17 mouse cellular contexts compared by ENCODE assay signal in the genomic region with DNA sequence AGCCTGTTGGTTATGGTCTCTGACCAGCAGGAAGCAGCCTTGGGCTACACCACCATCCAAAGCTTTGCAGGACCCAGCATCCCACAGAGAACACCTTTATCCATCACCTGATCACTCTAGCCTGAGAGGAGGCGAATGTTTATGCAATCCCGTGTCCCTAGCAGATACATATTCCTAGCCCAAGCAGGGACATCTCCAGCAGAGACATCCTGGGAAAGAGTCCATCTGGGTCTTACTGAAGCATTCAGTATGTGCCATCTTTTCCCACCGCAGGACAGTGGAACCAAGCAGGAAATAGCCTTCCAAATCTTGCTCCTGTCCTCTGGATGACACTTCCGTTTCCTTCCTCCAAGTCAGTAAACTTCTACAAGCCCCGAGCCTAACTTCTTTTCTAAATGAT.
DNase-seq lines count a peak whose midpoint lies in the region; ATAC-seq and TF ChIP-seq lines count a peak whose summit lies in the region.
"Had no signal": no experiment of that assay in that cellular context is flagged by ENCODE, and none has a peak within 500 bp of the region (broad histone marks: within the 10 kb centered on the region; RNA-seq: fewer than 3 reads in every experiment).

No protein-coding gene starts in this region.

- TF ChIP-seq EP300 in heart, postnatal 0 days (IDR thresholded peaks at IDR 0.05; ENCODE audit: low read depth) = no peak
- no peak for TF ChIP-seq EP300 in stomach, postnatal 0 days (optimal IDR thresholded peaks at IDR 0.05)

- no peaks in the 10 kb centered on the region for H3K27me3 ChIP-seq in heart, postnatal 0 days (ENCODE audit: control insufficient read depth, insufficient read depth, low read length)
- H3K27me3 ChIP-seq in liver, adult 2 months (ENCODE audit: control insufficient read depth, insufficient read depth, low read length) = no peaks in the 10 kb centered on the region
- no peaks in the 10 kb centered on the region for H3K27me3 ChIP-seq in liver, embryonic 11.5 days (replicated peaks; ENCODE audit: control insufficient read depth, insufficient read depth, low read length)
- H3K27me3 ChIP-seq in stomach, postnatal 0 days (ENCODE audit: control insufficient read depth, insufficient read depth, low read length) = no peaks in the 10 kb centered on the region
- H3K27me3 ChIP-seq: forebrain, embryonic 13.5 days had no signal

- no peak for TF ChIP-seq POLR2A in liver, adult 2 months (IDR thresholded peaks at IDR 0.05; ENCODE audit: extremely low read depth, insufficient read depth, low read length)

- H3K4me1 ChIP-seq in heart, postnatal 0 days (ENCODE audit: control insufficient read depth, insufficient read depth) = peaks cover 36% of the 10 kb centered on the region
- peaks cover 7% of the 10 kb centered on the region for H3K4me1 ChIP-seq in liver, adult 2 months (ENCODE audit: control insufficient read depth, insufficient read depth, low read length)
- peaks cover 14% of the 10 kb centered on the region for H3K4me1 ChIP-seq in liver, embryonic 11.5 days (replicated peaks; ENCODE audit: control insufficient read depth, insufficient read depth, low read length)
- H3K4me1 ChIP-seq in stomach, postnatal 0 days (replicated peaks; ENCODE audit: control insufficient read depth, insufficient read depth) = no peaks in the 10 kb centered on the region; the same call in 1 of the 2 replicates

- H3K9ac ChIP-seq in heart, postnatal 0 days (replicated peaks; ENCODE audit: low read depth, low read length) = no peak overlapping the region
- no peak overlapping the region for H3K9ac ChIP-seq in liver, adult 2 months (ENCODE audit: low read depth, low read length)
- H3K9ac ChIP-seq in liver, embryonic 11.5 days (ENCODE audit: low read depth, low read length) = no peak overlapping the region
- no peak overlapping the region for H3K9ac ChIP-seq in stomach, postnatal 0 days (ENCODE audit: low read length)
- H3K9ac ChIP-seq: forebrain, embryonic 13.5 days; hindbrain, embryonic 14.5 days had no signal

- no peak for DNase-seq in cerebellum, postnatal 36 days
- no peak for DNase-seq in heart, postnatal 0 days (ENCODE audit: low spot score)
- no peak for DNase-seq in heart, postnatal 14 days
- DNase-seq in liver, adult 2 months (ENCODE audit: extremely low read depth, low read depth, low spot score) = no peak
- no peak for DNase-seq in liver, embryonic 11.5 days (ENCODE audit: low spot score)
- DNase-seq in stomach, postnatal 0 days (ENCODE audit: low spot score) = no peak
- DNase-seq: adrenal gland, postnatal 10 days; B cell, adult 2 months; cerebellum, adult 18-20 months; heart, adult 18-20 months had no signal

- intact Hi-C loops in heart, postnatal 14 days (cut with DNase I) = loop anchor here (5.0 kb wide), 1 partner anchor 51 kb away; no protein-coding TSS in a partner anchor

- WGBS in heart, postnatal 0 days = 70% methylated on average over 5 of the region's 5 CpGs
- 73% methylated on average over 5 of the region's 5 CpGs for WGBS in liver, adult 2 months
- 69% methylated on average over 5 of the region's 5 CpGs for WGBS in liver, embryonic 11.5 days
- WGBS in stomach, postnatal 0 days = 66% methylated on average over 5 of the region's 5 CpGs

- no peak overlapping the region for H3K27ac ChIP-seq in heart, postnatal 0 days (ENCODE audit: low read depth)
- H3K27ac ChIP-seq in liver, adult 2 months (replicated peaks; ENCODE audit: insufficient read depth, low read depth, low read length) = 0 out of 2 replicates have a peak overlapping the region, but pooled peaks have one; percentile 12
- no peak overlapping the region for H3K27ac ChIP-seq in liver, embryonic 11.5 days (ENCODE audit: low read depth, low read length)
- H3K27ac ChIP-seq in stomach, postnatal 0 days (replicated peaks) = no peak overlapping the region
- H3K27ac ChIP-seq: embryonic facial prominence, embryonic 10.5 days; forebrain, embryonic 13.5 days; heart, embryonic 10.5 days; hindbrain, embryonic 10.5 days; hindbrain, embryonic 14.5 days had no signal

- no peaks in the 10 kb centered on the region for H3K9me3 ChIP-seq in heart, postnatal 0 days (replicated peaks; ENCODE audit: control insufficient read depth, low read length)
- H3K9me3 ChIP-seq in liver, embryonic 11.5 days (ENCODE audit: control insufficient read depth, low read length) = no peaks in the 10 kb centered on the region
- H3K9me3 ChIP-seq in stomach, postnatal 0 days (ENCODE audit: control insufficient read depth, low read length) = no peaks in the 10 kb centered on the region
- H3K9me3 ChIP-seq: embryonic facial prominence, embryonic 10.5 days; forebrain, embryonic 13.5 days; heart, embryonic 10.5 days; hindbrain, embryonic 10.5 days had no signal

- ATAC-seq in cerebellum, adult (ENCODE audit: insufficient number of reproducible peaks, low FRiP score, low TSS enrichment) = 0 out of 2 replicates have a peak, but pooled peaks have one; percentile 54
- ATAC-seq in heart, postnatal 0 days (ENCODE audit: insufficient read depth, low read depth) = no peak
- no peak for ATAC-seq in liver, embryonic 11.5 days (replicated peaks; ENCODE audit: low FRiP score)
- no peak for ATAC-seq in stomach, postnatal 0 days (ENCODE audit: low FRiP score, low TSS enrichment)
- ATAC-seq: CD4-positive, CD25-positive, alpha-beta regulatory T cell, adult 4 months; forebrain, embryonic 13.5 days had no signal

- no peak overlapping the region for H3K4me2 ChIP-seq in heart, postnatal 0 days (ENCODE audit: low read depth, low read length)
- no peak overlapping the region for H3K4me2 ChIP-seq in liver, embryonic 11.5 days
- no peak overlapping the region for H3K4me2 ChIP-seq in stomach, postnatal 0 days (replicated peaks; ENCODE audit: low read depth)
- H3K4me2 ChIP-seq: forebrain, embryonic 13.5 days; hindbrain, embryonic 14.5 days had no signal

- H3K36me3 ChIP-seq in heart, postnatal 0 days (replicated peaks; ENCODE audit: control insufficient read depth, insufficient read depth, low read length) = no peaks in the 10 kb centered on the region
- H3K36me3 ChIP-seq in liver, adult 2 months (ENCODE audit: control insufficient read depth, insufficient read depth, low read length) = no peaks in the 10 kb centered on the region
- H3K36me3 ChIP-seq in liver, embryonic 11.5 days (ENCODE audit: control insufficient read depth, insufficient read depth, low read length) = no peaks in the 10 kb centered on the region
- H3K36me3 ChIP-seq in stomach, postnatal 0 days (ENCODE audit: control insufficient read depth, insufficient read depth, low read length) = no peaks in the 10 kb centered on the region
- H3K36me3 ChIP-seq: embryonic facial prominence, embryonic 10.5 days; heart, embryonic 10.5 days; hindbrain, embryonic 10.5 days had no signal

- no peaks in the 10 kb centered on the region for H3K79me2 ChIP-seq in liver, adult 2 months (ENCODE audit: control insufficient read depth, insufficient read depth, low read length)

- no peak overlapping the region for H3K4me3 ChIP-seq in heart, postnatal 0 days (ENCODE audit: low read depth, low read length)
- no peak overlapping the region for H3K4me3 ChIP-seq in liver, adult 2 months (ENCODE audit: insufficient read depth, low read depth, low read length)
- no peak overlapping the region for H3K4me3 ChIP-seq in liver, embryonic 11.5 days (ENCODE audit: low read depth, low read length)
- no peak overlapping the region for H3K4me3 ChIP-seq in stomach, postnatal 0 days (ENCODE audit: low read depth, low read length)
- H3K4me3 ChIP-seq: embryonic facial prominence, embryonic 10.5 days; forebrain, embryonic 13.5 days; heart, embryonic 10.5 days; hindbrain, embryonic 10.5 days had no signal

- TF ChIP-seq CTCF in heart, postnatal 0 days (IDR thresholded peaks at IDR 0.05; ENCODE audit: low read depth) = peak; percentile 22; the same call in 1 of the 2 replicates
- no peak for TF ChIP-seq CTCF in liver, adult 2 months (IDR thresholded peaks at IDR 0.05; ENCODE audit: low read depth, low read length)
- TF ChIP-seq CTCF in stomach, postnatal 0 days (IDR thresholded peaks at IDR 0.05; ENCODE audit: low read depth) = peak; percentile 36
